Mouse (Mus musculus) thymus, postnatal 14 days (tissue): ENCODE data around the gene Gatad2b.

Experiments
- DNase-seq: peaks from one replicate; pipeline ENCODE4 v3.0.0; 2021

Gene Gatad2b

DNA sequence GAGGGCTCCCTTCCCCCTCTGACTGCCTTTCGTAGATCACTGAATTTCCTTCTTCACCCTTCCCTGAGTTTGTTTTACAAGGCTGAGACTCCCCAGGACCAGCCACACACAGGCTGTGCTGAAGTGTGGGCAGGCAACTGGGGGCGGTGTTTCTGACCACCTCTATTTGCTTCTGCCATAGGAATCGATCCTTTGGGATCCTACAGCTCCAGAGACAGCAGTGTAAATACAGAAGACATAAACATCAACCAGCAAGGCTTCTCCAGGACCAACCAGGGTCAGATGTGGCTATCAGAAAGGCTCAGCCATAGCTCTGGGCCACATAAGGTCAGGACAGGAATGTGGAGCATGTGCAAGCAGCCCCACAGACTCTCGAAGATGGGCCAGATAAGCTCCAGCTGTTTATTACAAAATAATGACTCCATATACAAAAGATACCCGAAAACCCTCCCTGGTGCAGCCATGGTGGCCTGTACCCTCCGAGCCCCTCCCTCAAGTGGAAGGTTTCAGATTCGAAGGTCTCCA is 91.9 kb downstream of the Gatad2b start:
- no peak for DNase-seq

DNA sequence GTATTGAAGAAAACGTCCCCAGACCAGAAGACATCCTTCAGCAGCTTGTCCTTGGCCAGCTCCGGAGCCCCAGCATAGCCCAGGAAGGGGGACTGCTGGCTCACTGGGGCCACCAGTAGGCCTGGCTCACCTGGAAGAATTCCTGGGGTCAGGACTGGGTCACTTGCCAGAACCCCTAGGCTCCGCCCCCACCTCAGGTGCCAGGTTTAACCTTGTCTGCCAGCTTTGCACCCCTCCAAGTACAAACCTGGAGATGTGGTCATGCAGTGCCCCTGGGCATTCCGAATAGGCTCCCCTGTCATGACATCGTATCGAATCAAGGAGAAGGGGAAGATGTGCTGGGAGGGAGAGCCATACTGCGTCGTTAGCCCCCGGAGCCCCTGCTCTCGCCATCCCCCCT is 93.8 kb downstream of the Gatad2b start:
- no peak for DNase-seq

DNA sequence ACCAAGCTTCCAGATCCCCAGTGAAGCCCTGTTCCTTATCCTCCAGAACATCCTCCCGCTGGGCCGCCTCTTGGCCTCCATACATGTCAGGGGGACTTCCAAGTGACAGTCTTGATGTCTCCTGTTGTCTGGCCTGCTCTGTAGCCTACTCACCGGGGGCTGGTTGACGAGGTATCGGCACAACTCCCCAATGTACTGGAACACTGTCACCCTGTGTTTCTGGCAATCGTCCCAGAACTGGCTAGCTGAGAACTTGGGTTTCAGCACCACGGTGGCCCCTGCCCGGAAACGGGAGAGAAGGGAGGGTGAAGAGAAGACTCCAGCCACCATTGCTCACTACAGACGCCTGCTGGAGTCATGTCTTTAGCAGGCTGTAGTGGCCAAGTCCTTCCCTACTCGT is 94.5 kb downstream of the Gatad2b start:
- no peak for DNase-seq

DNA sequence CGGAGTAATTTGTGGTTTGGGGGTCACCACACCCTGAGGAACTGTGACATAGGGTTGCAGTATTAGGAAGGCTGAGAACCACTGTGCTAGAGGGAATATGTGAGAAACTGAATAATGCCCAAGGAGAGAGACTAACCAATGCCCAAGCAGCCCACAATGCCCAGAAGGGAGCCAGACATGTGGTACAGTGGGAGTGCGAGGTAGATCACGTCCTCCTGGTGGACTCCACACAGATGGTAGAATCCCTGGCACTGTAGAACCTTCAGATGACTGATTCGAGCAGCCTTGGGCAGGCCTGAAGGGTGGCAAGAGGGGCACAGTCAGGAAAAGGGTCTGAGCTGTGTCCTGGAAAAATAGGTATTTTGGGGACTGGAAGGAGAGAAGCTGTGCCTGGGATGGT is 95.2 kb downstream of the Gatad2b start:
- no peak for DNase-seq

DNA sequence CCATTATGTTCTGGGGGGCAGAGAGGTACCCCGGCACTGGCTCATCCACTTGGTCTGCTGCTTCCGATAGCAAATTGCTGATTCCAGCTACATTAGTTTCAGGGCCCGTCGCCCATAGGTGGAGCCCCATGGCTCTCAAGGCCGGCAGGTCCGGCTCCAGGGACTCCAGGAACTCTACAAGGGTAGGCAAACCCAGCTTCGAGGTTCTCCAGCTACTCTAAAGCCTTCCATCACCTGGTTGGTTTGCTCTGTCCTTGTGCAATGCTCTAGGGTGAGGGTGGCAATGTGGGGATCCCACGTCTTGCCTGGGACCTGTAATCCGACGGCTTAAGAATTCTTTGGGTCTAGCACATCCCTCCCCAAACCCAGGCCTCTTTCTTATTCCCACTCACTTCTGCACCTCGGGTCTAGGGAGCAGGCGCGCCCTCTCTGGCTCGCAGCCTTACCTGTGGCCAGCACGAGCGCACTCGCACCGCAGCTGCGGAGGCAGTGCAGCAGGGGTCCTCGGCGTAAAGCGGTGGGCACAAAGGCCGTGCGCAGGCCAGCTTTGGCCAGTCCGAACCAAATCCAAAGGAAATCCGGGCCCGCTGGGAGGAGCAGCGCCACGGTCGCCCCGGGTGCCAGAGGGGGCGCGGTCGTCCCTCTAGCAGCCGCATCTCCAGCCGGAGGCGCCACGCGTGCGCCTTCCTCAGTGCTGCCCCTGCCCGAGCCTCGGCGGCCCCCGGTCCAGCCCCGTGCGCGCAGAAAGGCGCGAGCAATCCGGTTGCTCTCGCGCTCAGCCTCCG is 95.9 kb downstream of the Gatad2b start:
- peak; percentile 19 for DNase-seq

DNA sequence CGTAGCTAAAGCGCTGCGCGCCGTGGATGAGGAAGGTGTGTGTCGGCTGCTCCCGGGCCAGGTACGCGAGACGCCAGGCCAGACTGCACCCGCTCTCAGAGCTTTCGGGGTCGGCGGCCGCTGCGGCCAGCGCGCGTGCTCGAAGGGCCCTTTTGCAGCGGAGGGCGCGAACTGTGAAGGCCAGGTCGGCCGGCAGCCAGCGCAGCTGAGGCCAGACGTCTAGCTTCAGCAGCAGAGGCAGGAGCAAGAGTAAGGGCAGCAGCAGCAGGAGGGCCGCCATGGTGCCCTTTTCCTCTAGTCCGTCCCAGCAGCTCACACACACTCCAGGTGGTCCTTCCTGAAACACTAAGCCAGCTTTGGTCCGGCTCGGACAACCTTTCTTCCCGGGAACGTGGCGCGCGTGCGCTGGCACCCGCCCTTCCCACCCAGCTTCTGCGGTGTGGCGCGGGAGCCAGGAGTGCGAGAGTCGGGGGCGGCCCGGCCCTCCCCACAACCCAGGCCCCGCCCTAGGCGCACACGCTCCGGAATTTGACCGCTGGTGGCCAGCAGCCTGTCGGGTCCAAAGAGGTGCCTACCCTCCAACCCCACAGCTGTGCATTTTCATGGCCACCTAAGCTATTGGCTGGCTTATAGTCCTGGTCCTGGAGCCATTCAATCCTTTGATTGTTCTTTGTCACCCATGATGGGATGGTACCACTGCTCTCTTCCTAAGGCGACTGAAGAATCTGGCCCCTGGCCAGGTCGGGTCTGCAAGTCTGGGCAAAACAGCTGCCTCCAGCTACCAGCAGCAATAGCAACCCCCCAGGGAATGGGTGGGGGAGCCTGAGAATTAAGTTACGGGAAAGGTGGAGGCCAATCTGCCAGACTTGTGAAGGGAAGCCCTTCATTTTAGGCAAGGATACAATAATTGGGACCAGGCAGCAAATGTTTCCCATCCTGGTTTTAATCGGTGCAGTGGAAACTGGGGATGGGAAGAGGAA is 96.8 kb downstream of the Gatad2b start, which contains the start of gene Slc27a3:
TSS of gene Slc27a3 (minus strand) at position 428 of the 980 bp plus-strand sequence.
- DNase-seq = no peak

DNA sequence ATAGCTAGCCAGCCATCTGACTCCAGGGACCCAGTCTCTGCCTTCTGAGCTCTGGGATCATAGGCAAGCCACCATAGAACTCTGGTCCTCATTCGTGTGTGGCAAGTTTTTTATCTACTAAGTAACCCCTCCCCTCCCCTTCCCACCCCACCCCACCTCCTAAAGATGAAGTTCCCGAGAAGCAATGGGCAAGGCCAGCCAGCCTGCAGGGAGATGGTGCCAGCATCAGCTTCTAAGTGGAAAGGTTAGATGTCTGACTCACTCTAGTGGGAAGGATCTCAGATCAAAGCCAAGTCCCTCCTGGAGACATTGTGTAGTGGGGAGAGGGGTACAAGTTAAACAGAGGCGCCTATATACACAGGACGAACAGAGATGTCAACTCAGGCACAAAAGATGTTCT is 98.0 kb downstream of the Gatad2b start:
- no peak for DNase-seq

DNA sequence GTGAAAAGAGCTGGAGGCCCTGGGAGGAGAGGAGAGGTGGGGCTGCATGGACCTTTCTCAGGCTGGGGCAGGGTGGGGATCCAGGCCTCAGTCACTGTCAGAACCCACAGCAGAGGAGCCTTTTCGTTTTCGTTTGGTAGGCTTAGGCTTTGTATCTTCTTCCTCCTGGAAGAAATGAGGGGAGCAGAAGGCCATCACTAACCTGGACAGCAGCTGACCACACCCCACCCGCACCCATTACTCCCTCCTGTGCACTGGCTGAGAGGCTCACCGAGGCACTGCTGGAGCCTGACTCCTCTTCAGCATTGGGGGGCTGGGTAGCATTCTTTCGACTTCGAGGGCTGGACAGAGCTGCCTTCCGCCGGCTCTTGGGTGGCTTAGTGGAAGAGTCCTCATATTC is 99.0 kb downstream of the Gatad2b start:
- no peak for DNase-seq

DNA sequence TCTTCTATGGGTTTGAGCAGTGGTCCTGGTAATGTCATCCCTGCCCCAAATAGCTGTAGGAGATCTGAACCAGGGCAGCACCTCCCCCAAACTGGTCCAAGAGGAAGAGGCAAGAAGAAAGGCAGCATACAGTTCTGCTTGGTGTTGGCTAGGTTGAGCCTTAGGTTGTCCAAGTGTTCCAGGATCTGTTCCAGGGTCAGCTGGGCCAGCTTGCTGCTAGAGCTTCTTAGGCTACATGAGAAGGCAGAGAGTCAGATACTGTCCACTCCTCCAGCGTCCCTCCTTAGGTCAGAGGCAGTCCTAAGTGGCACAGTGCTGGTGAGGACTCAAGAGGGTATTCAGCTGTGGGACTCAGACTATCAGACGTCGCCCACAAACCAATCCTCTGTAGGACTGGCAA is 99.7 kb downstream of the Gatad2b start:
- DNase-seq = no peak

DNA sequence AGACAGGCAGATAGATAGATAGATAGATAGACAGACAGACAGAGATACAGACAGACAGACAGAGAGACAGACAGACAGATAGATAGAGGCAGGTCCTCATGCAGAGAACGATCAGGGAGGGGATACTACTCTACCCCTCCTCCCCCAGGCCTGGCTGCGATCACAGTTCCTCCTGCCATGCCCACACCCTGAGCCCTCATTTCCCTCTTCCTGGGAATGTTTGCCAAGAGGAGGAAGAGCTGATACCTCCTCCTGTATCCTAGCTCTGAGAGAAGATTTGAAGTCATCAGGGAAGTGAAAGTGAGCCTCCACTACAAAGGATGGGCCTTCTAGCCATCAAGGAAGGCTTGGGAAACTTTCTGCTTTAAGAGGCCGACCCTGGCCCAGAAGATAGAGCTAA is 102.7 kb downstream of the Gatad2b start:
- no peak for DNase-seq

DNA sequence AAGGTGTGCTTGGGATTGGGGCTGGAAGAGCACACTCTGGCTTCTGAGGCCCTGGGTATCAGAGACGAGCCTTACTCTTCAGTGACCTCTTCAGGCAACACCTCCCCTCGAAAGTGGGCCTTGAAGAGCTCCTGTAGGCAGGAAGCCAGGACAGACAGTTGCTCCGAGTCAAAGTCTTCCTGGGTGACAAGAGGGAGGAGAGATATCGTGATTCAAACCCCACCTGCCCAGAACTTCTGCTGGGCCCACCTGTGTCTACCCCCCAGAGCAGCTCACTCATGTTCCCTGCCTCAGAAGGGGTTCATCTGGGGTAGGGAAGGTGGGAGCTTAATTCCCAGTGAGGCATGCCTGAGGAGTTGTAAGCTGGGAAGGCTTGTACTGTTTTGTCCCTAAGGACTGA is 108.0 kb downstream of the Gatad2b start:
- no peak for DNase-seq

DNA sequence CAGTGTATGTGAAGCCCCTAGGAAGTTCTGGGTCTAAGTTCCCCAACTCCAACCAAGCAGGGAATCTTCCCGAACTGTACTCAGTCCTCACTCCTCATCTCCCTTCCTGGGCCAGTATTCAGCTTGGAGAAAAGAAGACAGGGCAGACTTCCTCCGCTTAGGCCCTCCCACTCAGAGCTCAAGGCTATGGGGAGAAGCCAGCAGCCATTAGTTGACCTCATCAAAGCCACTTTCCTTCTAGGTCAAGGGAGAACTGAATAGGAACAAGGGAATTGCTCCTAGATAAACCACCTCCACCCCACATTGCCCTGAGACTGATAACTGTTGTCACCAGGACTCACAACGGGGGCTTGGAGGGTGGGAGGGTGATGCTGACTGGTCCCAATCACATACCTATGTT is 111.1 kb downstream of the Gatad2b start:
- no peak for DNase-seq

DNA sequence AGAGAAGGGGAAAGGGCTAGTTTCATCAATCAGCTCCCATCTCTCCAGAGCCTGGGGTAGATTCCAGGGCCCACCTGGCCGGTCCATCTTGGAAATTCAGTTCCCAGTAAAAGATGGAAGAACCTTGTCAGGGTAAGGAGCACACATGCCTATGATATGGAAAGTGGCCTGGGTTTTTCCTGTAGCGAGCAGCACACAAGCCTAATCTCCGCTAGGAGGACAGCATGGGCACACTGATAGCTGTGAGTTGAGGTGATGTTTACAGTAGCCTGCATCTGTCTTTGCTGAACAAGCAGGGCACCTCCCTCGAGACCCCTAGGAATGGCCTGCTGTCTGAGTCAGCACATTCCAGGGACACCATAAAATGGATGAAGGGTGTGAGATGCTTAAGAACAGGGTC is 111.6 kb downstream of the Gatad2b start:
- no peak for DNase-seq

DNA sequence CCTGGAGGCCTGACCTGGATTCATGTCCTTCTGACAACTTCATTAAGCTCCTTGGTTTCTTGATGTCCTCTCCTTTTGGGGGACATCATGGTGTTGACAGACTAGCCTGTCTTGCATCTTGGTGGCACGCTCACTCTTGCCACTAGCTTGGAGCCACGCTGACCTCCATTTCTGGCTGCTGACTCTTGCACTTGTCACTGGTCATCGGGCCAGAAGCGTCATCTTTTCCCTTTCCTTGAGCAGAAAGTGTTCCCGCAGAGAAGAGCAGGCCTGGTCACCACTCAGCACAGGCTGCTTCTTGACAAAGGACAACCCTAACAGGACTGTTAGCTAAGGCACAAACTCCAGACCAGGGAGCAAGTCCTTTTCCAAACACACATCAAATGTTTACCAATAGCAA is 113.4 kb downstream of the Gatad2b start:
- DNase-seq = no peak

DNA sequence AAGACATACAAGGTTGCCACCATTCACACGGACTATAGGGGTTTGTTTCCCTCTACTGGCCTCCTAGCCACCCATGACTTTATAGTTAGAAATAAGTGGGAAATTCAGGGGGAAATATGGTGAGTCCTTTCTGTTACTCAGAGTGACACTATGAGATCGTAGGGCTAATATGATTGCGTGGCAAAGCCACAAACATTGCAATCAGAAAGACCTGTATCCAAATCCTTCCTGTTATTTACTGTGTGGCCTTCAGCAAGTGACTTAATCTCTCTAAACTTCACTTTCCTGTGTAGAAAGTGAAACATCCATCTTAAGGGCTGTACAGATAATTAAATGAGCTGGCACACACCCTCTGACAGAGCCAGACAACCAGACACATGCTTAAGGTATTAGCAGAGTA is 115.7 kb downstream of the Gatad2b start:
- no peak for DNase-seq

DNA sequence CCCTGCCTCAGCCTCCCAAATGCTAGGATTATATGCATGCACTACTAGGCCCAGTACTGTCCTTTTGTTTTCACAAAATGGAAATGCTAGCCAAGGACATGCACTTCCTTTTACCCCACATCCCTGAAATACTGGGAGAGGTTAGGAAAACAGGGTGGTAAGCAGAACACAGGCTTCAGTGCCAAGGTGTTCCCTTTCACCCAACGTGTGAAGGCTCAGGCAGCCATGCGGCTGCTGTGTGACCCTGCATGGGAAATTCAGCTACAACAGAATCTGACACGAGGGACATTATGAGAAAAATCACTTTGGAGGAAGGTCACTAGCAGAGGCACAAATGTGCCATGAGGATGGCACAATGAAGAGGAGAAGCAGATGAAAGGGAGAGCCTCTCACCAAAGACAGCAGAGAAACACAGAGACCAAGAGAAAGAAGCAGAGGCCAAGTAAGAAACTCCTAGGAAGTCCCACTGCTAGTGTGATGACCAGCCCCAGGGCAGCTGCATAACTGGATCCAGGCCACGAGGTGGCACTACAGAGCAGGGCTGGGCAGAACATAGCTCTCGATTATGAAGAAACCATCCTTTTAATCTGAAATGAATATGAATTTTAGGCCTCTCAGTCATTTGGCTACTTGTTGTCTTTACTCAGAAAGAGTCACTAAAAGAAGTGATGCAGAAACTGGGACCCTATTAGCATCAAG is 119.5 kb downstream of the Gatad2b start:
- DNase-seq = peak; percentile 65

DNA sequence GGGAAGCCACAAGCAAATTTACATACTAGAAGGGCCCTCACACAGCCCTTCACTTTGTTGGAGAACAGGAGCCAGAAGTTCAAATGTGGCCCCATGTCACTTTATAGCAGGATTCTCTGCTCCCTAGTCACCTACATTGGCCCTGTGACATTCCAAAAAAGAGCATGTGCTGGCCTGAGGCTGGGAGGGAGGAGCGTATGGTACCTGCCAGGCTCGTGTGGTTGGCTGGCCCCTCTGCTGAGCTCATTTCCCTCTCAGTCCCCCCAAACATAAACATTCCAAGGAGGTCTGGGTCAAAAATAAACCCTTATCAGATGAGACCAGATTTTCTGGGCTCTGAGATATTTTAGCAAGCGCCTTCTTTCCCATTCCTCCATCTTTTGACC is 120.0 kb downstream of the Gatad2b start:
- DNase-seq = no peak
